Mouse (Mus musculus) heart, embryonic 10.5 days (tissue): Measurements from ENCODE around the gene Mog. TPM values are rescaled to one million over a fixed set of nuclear protein-coding genes. Genes with fewer than 3 reads are reported as not detected.

ENCODE experiments used
- DNase-seq: peaks from one replicate; pipeline ENCODE4 v3.0.0-alpha.2; 2017; ENCODE audit warnings: low spot score
- H3K27ac ChIP-seq: fragments of 300-500 bp; sonication (generic); 2 replicates; pipeline ENCODE4 v1.5.1; 2016; ENCODE audit warnings: mild to moderate bottlenecking
- H3K27me3 ChIP-seq: fragments of 300-500 bp; sonication (generic); 2 replicates; pipeline ENCODE4 v1.6.1; 2016; ENCODE audit warnings: mild to moderate bottlenecking; ENCODE audit not compliant: poor library complexity, insufficient read depth, severe bottlenecking
- H3K36me3 ChIP-seq: fragments of 300-500 bp; sonication (generic); 2 replicates; pipeline ENCODE4 v1.6.1; 2016; ENCODE audit warnings: mild to moderate bottlenecking, moderate library complexity
- H3K4me1 ChIP-seq: fragments of 300-500 bp; sonication (generic); 2 replicates; pipeline ENCODE4 v1.6.1; 2016; ENCODE audit warnings: mild to moderate bottlenecking
- H3K4me3 ChIP-seq: fragments of 300-500 bp; sonication (generic); 2 replicates; pipeline ENCODE4 v1.5.1; 2016; ENCODE audit warnings: mild to moderate bottlenecking, moderate library complexity
- H3K9me3 ChIP-seq: fragments of 300-500 bp; sonication (generic); 2 replicates; pipeline ENCODE4 v1.6.1; 2016; ENCODE audit warnings: mild to moderate bottlenecking, moderate library complexity
- whole genome bisulfite sequencing: fragments of 180-500 bp; shearing (Covaris S2); methylation state at CpG from one replicate; pipeline ENCODE4 v1.1.7; 2016; 5-methylcytosine and 5-hydroxymethylcytosine counted together
- polyA plus RNA-seq: library from polyadenylated mRNA; unstranded; fragments of >200 nt; fragmentation: Nextera tagmentation; extraction: Ambion mirVana; gene quantifications from 2 replicates; pipeline ENCODE4 v1.2.1, GENCODE M21; 2016

The Mog gene
- polyA plus RNA-seq, 1 experiment from 2014 or later = 0.10 TPM

- H3K27ac ChIP-seq = peak within 1 kb of the TSS; percentile 44
- DNase-seq = no peak
- WGBS = 8% methylated on average over 18 of the region's 18 CpGs
Observed at GRCm38 (mm10) chr17:36981221-36981813, 41.9 kb downstream of the Mog start, which contains the start of gene 2410137M14Rik. Gene 2410137M14Rik (minus strand): TSS chr17:36981237.

GRCm38 (mm10) chr17:36973271-36973787, 49.9 kb downstream of the Mog start:
- 76% methylated on average over 8 of the region's 8 CpGs for WGBS
- no peaks in the 10 kb centered on the region for H3K9me3 ChIP-seq
- H3K27me3 ChIP-seq = no peaks in the 10 kb centered on the region
- H3K27ac ChIP-seq = no peak overlapping the region
- DNase-seq = no peak
- no peaks in the 10 kb centered on the region for H3K36me3 ChIP-seq
- H3K4me1 ChIP-seq = no peaks in the 10 kb centered on the region
- no peak overlapping the region for H3K4me3 ChIP-seq

More at GRCm38 (mm10) chr17:36981221-36981813, 41.9 kb downstream of the Mog start, which contains the start of gene 2410137M14Rik:
- Histone ChIP-seq H3K4me1 (peaks cover 12% of the 10 kb centered on the region), H3K4me3 (peak within 1 kb of the TSS; percentile 50), H3K9me3 (no peaks in the 10 kb centered on the region), H3K27me3 (no peaks in the 10 kb centered on the region; the same call in 1 of the 2 replicates), H3K36me3 (no peaks in the 10 kb centered on the region)

- no peak overlapping the region for H3K4me3 ChIP-seq
- no peaks in the 10 kb centered on the region for H3K36me3 ChIP-seq
- no peak overlapping the region for H3K27ac ChIP-seq
- no peak for DNase-seq
- no peaks in the 10 kb centered on the region for H3K27me3 ChIP-seq
- no peaks in the 10 kb centered on the region for H3K9me3 ChIP-seq
- H3K4me1 ChIP-seq = no peaks in the 10 kb centered on the region
- WGBS = 62% methylated on average over 3 of the region's 3 CpGs
Observed at GRCm38 (mm10) chr17:36972791-36973190, 50.4 kb downstream of the Mog start.

- H3K27ac ChIP-seq = no peak overlapping the region
- WGBS = 83% methylated on average over 6 of the region's 6 CpGs
- H3K4me3 ChIP-seq = no peak overlapping the region
- no peaks in the 10 kb centered on the region for H3K9me3 ChIP-seq
- no peaks in the 10 kb centered on the region for H3K36me3 ChIP-seq
- DNase-seq = no peak
- no peaks in the 10 kb centered on the region for H3K27me3 ChIP-seq
- no peaks in the 10 kb centered on the region for H3K4me1 ChIP-seq
Observed at GRCm38 (mm10) chr17:36971172-36971850, 51.9 kb downstream of the Mog start.

GRCm38 (mm10) chr17:36970316-36970890, 52.8 kb downstream of the Mog start:
- DNase-seq = no peak
- Histone ChIP-seq H3K27me3 (no peaks in the 10 kb centered on the region), H3K27ac (no peak overlapping the region), H3K4me1 (no peaks in the 10 kb centered on the region), H3K9me3 (no peaks in the 10 kb centered on the region), H3K4me3 (no peak overlapping the region), H3K36me3 (no peaks in the 10 kb centered on the region)
- WGBS = 74% methylated on average over 14 of the region's 14 CpGs

- H3K27me3 ChIP-seq = no peaks in the 10 kb centered on the region
- no peaks in the 10 kb centered on the region for H3K9me3 ChIP-seq
- H3K27ac ChIP-seq = no peak overlapping the region
- WGBS = 80% methylated on average over 1 of the region's 1 CpGs
- H3K4me3 ChIP-seq = no peak overlapping the region
- DNase-seq = no peak
- H3K36me3 ChIP-seq = no peaks in the 10 kb centered on the region
- no peaks in the 10 kb centered on the region for H3K4me1 ChIP-seq
Observed at GRCm38 (mm10) chr17:36966875-36967274, 56.3 kb downstream of the Mog start.

GRCm38 (mm10) chr17:36961125-36961524, 62.1 kb downstream of the Mog start:
- no peak overlapping the region for H3K4me3 ChIP-seq
- H3K36me3 ChIP-seq = peaks cover 7% of the 10 kb centered on the region; the same call in 1 of the 2 replicates
- WGBS = 72% methylated on average over 1 of the region's 1 CpGs
- no peak for DNase-seq
- no peak overlapping the region for H3K27ac ChIP-seq
- H3K27me3 ChIP-seq = no peaks in the 10 kb centered on the region
- no peaks in the 10 kb centered on the region for H3K9me3 ChIP-seq
- H3K4me1 ChIP-seq = peaks cover 14% of the 10 kb centered on the region; the same call in 1 of the 2 replicates

Other genes with a start within 250 kb of the Mog start
- not detected in 2 replicates for gene H2-M10.6, start 211.2 kb downstream of the Mog start, polyA plus RNA-seq
- 27.1 and 30.4 TPM in 2 replicates for gene Trim26, start 186.3 kb downstream of the Mog start, polyA plus RNA-seq
- gene Trim15, start 156.2 kb downstream of the Mog start, polyA plus RNA-seq = 0.20 TPM in 1 of 2 replicates, not detected in the other
- 18.6 and 21.5 TPM in 2 replicates for gene Trim10, start 153.8 kb downstream of the Mog start, polyA plus RNA-seq
- not detected in 2 replicates for gene Trim40, start 133.3 kb downstream of the Mog start, polyA plus RNA-seq
- not detected in 2 replicates for gene Trim31, start 125.3 kb downstream of the Mog start, polyA plus RNA-seq
- not detected in 2 replicates for gene Rnf39, start 80.5 kb downstream of the Mog start, polyA plus RNA-seq
- gene Ppp1r11, start 71.7 kb downstream of the Mog start, polyA plus RNA-seq = 98.8 and 121 TPM in 2 replicates
- gene Znrd1, start 64.8 kb downstream of the Mog start, polyA plus RNA-seq = 45.2 and 55.4 TPM in 2 replicates
- gene Znrd1as, start 64.8 kb downstream of the Mog start, polyA plus RNA-seq = 7.7 and 10.3 TPM in 2 replicates
- 0.19 and 0.32 TPM in 2 replicates for gene 2410137M14Rik, start 42.2 kb downstream of the Mog start, polyA plus RNA-seq
- 0.27 and 0.39 TPM in 2 replicates for gene H2-M5, start 33.9 kb downstream of the Mog start, polyA plus RNA-seq
- 65.9 and 84.5 TPM in 2 replicates for gene Zfp57, start 22.2 kb downstream of the Mog start, polyA plus RNA-seq
- gene Gabbr1, start 22.6 kb upstream of the Mog start, polyA plus RNA-seq = 5.8 and 9.6 TPM in 2 replicates
- gene Olfr90, start 65.1 kb upstream of the Mog start, polyA plus RNA-seq = not detected in 2 replicates
- gene Olfr91, start 74.9 kb upstream of the Mog start, polyA plus RNA-seq = 0.15 TPM in 1 of 2 replicates, not detected in the other
- gene Olfr92, start 96.7 kb upstream of the Mog start, polyA plus RNA-seq = not detected in 2 replicates
- not detected in 2 replicates for gene Olfr93, start 138.1 kb upstream of the Mog start, polyA plus RNA-seq
- gene Ubd, start 170.5 kb upstream of the Mog start, polyA plus RNA-seq = not detected in 2 replicates
- gene Olfr94, start 177.6 kb upstream of the Mog start, polyA plus RNA-seq = not detected in 2 replicates
- not detected in 2 replicates for gene Olfr95, start 189.7 kb upstream of the Mog start, polyA plus RNA-seq
- not detected in 2 replicates for gene Olfr96, start 196.7 kb upstream of the Mog start, polyA plus RNA-seq
- gene Olfr97, start 213.9 kb upstream of the Mog start, polyA plus RNA-seq = not detected in 2 replicates
- gene Olfr98, start 240.4 kb upstream of the Mog start, polyA plus RNA-seq = not detected in 2 replicates
- 1.00 and 1.7 TPM in 2 replicates for gene H2-M3, start 246.8 kb upstream of the Mog start, polyA plus RNA-seq